Mouse (Mus musculus) liver, embryonic 15.5 days (tissue): ENCODE results near the gene Unc93a2. TPM values are rescaled to one million over a fixed set of nuclear protein-coding genes. Genes with fewer than 3 reads are reported as not detected.
"Not testable (repeated sequence)": the region's sequence is repeated elsewhere in the genome, so short reads cannot be mapped to it uniquely, and the experiment has no call there.

ENCODE experiments used
- ATAC-seq: fragments of 200-750 bp; cut with Nextera tagmentation; 2 replicates; pipeline ENCODE4 v1.8.0; 2017; ENCODE audit warnings: moderate number of reproducible peaks, mild to moderate bottlenecking, moderate library complexity; ENCODE audit not compliant: insufficient read depth
- H3K27ac ChIP-seq: fragments of 300-500 bp; sonication (generic); replicated peaks from 2 replicates; pipeline ENCODE4 v1.5.1; 2015; ENCODE audit warnings: mild to moderate bottlenecking, inconsistent platforms
- H3K27me3 ChIP-seq: fragments of 300-500 bp; sonication (generic); 2 replicates; pipeline ENCODE4 v1.6.1; 2015; ENCODE audit warnings: mild to moderate bottlenecking, inconsistent platforms
- H3K36me3 ChIP-seq: fragments of 300-500 bp; sonication (generic); replicated peaks from 2 replicates; pipeline ENCODE4 v1.6.1; 2015; ENCODE audit warnings: moderate library complexity, mild to moderate bottlenecking, inconsistent platforms
- H3K4me1 ChIP-seq: fragments of 300-500 bp; sonication (generic); replicated peaks from 2 replicates; pipeline ENCODE4 v1.6.1; 2015; ENCODE audit warnings: inconsistent platforms
- H3K4me2 ChIP-seq: fragments of 300-500 bp; sonication (generic); 2 replicates; pipeline ENCODE4 v1.6.1; 2015; ENCODE audit warnings: moderate library complexity, mild to moderate bottlenecking, inconsistent platforms
- H3K4me3 ChIP-seq: fragments of 300-500 bp; sonication (generic); replicated peaks from 2 replicates; pipeline ENCODE4 v1.5.1; 2015; ENCODE audit warnings: mild to moderate bottlenecking, inconsistent platforms
- H3K9ac ChIP-seq: fragments of 300-500 bp; sonication (generic); 2 replicates; pipeline ENCODE4 v1.6.1; 2015; ENCODE audit warnings: moderate library complexity, mild to moderate bottlenecking, inconsistent platforms
- H3K9me3 ChIP-seq: fragments of 300-500 bp; sonication (generic); replicated peaks from 2 replicates; pipeline ENCODE4 v1.6.1; 2016; ENCODE audit warnings: inconsistent platforms
- WGBS: fragments of 180-500 bp; shearing (Covaris S2); methylation state at CpG from one replicate; pipeline ENCODE4 v1.1.7; 2015; ENCODE audit warnings: mixed read lengths; ENCODE audit not compliant: insufficient replicate concordance; 5-methylcytosine and 5-hydroxymethylcytosine counted together
- polyA plus RNA-seq: library from polyadenylated mRNA; unstranded; fragments of >200 nt; fragmentation: Nextera tagmentation; extraction: Ambion mirVana; gene quantifications from 2 replicates; pipeline ENCODE4 v1.2.1, GENCODE M21; 2015

Gene Unc93a2
- polyA plus RNA-seq: 0.53 and 0.73 TPM in 2 replicates

DNA sequence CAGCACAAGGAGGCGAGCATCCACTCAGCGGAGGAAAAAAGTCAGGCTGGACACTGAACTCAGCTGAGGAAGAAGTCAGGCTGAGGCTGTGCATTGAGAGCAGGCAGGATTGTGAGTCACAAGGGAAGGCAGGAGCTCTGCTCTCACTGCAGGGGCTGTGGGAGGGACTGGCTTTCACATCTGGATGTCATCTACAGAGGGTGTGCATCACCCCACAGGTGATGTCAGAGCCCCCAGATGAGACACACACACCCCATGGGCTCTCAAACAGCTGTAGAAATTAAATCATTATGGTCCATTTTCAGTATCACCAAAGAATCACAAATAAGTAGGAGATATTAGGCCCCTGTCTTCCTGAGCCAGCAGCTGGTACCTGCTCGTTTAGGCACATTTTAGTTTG lies at the start of gene Unc93a2:
Unc93a2 (minus strand) TSS at position 101 of the 400 bp plus-strand sequence.
- not testable (repeated sequence) for H3K4me1 ChIP-seq, ATAC-seq, H3K4me3 ChIP-seq, H3K27ac ChIP-seq, H3K27me3 ChIP-seq, H3K9ac ChIP-seq, H3K36me3 ChIP-seq, H3K4me2 ChIP-seq, H3K9me3 ChIP-seq
- WGBS: 58% methylated on average over 3 of the region's 3 CpGs

DNA sequence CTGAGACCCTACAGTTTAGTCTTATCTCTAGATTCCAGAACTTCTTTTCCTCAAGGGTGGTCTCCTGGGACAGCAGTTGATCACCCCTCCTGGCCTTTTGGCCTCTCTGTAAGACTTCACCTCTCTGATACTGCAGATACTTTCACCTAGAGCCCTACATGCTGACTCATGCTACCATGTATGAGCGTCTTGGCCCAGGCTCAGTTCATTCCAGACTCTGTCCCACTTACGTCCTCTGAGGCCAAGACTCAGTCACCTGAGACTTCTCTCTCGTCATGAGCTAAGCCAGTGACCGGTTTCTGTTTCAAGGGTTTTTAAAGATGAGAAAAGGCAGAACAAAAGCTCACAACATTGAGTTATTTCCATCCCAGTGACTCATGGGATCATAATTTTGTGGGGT lies 48.9 kb upstream of the Unc93a2 start:
- 64% methylated on average over 4 of the region's 4 CpGs for WGBS
- not testable (repeated sequence) for H3K27me3 ChIP-seq, H3K9ac ChIP-seq, H3K4me3 ChIP-seq, H3K27ac ChIP-seq, H3K4me1 ChIP-seq, H3K36me3 ChIP-seq, H3K4me2 ChIP-seq, H3K9me3 ChIP-seq, ATAC-seq

DNA sequence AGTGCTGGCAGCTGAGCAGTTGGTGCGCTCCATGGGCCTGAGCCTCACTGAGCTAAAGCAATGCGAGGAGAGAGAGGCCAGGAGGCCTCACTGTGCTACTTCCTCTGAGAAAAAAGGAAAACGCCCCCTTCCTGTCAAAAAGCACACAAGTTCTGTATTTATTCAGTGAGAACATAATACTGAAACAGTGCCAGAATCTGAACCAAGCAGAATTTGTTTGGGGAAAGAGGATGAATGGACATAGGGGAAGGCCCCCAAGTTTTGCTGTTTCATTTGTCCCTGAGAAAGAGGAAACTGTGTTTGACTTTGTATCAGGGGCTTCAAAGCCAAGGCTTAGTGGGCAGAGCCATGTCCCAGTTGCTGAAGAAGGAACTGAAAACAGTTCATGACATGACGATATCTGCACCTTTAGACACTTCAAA lies 45.0 kb upstream of the Unc93a2 start:
- 24% methylated on average over 4 of the region's 4 CpGs for WGBS
- H3K9ac ChIP-seq, ATAC-seq: not testable (repeated sequence)

GRCm38 (mm10) chr17:7420191-7420973 lies 35.1 kb upstream of the Unc93a2 start:
- H3K4me1 ChIP-seq, H3K9me3 ChIP-seq, H3K27me3 ChIP-seq, ATAC-seq, H3K27ac ChIP-seq, H3K4me2 ChIP-seq, H3K9ac ChIP-seq, H3K4me3 ChIP-seq, H3K36me3 ChIP-seq: not testable (repeated sequence)
- WGBS: 25% methylated on average over 3 of the region's 3 CpGs

More for the DNA sequence above, 45.0 kb upstream of the Unc93a2 start:
- not testable (repeated sequence) for H3K27ac ChIP-seq, H3K4me2 ChIP-seq, H3K36me3 ChIP-seq, H3K4me1 ChIP-seq, H3K27me3 ChIP-seq, H3K4me3 ChIP-seq, H3K9me3 ChIP-seq

DNA sequence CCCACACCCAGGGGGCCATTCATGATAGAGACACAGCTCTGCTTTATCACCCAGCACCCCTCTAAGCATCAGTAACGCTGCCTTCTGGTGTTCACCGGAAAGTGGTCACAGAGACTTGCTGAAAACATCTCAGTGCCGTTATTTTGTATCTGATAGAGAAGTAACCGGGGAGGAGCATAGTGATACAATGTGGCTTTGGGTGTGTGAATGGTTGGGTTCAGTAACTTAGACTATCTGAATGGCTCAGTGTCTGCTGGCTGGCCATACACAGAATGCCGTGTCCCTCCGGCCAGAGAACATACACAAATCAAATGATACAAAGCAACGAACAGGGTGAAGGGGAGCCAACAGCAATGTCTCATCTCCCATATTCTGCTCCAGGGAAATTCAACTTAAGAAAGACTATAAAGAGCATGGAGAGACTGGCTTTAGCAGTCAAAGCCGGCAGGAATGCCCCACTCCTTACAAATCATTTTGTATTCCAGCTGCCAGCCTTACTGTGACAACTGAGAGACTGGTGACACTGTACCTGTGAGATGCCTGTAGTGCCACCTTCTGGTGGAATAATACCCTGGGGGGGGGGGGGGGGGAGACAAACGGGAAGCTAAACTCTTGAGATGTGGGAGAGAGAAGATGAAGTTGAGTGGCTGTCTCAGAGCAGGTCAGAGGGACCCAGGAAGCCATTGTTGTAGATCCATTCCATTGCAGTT lies 29.5 kb upstream of the Unc93a2 start:
- H3K27me3 ChIP-seq, H3K4me2 ChIP-seq, H3K9me3 ChIP-seq, H3K9ac ChIP-seq, ATAC-seq, H3K4me1 ChIP-seq, H3K27ac ChIP-seq, H3K36me3 ChIP-seq, H3K4me3 ChIP-seq: not testable (repeated sequence)
- 53% methylated on average over 9 of the region's 9 CpGs for WGBS

- not testable (repeated sequence) for H3K9ac ChIP-seq, H3K4me2 ChIP-seq, H3K36me3 ChIP-seq, H3K4me1 ChIP-seq, H3K4me3 ChIP-seq, H3K27ac ChIP-seq, H3K9me3 ChIP-seq, ATAC-seq, H3K27me3 ChIP-seq
- WGBS: 53% methylated on average over 8 of the region's 8 CpGs
These were observed 28.1 kb upstream of the Unc93a2 start for GRCm38 (mm10) chr17:7413336-7413735.

- 58% methylated on average over 6 of the region's 6 CpGs for WGBS
- H3K4me2 ChIP-seq, H3K9me3 ChIP-seq, H3K27me3 ChIP-seq, H3K27ac ChIP-seq, H3K4me3 ChIP-seq, H3K4me1 ChIP-seq, ATAC-seq, H3K9ac ChIP-seq, H3K36me3 ChIP-seq: not testable (repeated sequence)
These were observed 14.5 kb upstream of the Unc93a2 start for GRCm38 (mm10) chr17:7399770-7400169.

GRCm38 (mm10) chr17:7398198-7398847 lies 13.1 kb upstream of the Unc93a2 start:
- H3K4me2 ChIP-seq, H3K9ac ChIP-seq, H3K27ac ChIP-seq, H3K4me1 ChIP-seq, ATAC-seq, H3K36me3 ChIP-seq, H3K27me3 ChIP-seq, H3K4me3 ChIP-seq, H3K9me3 ChIP-seq: not testable (repeated sequence)
- 29% methylated on average over 6 of the region's 6 CpGs for WGBS

- H3K27me3 ChIP-seq, H3K4me1 ChIP-seq, H3K9me3 ChIP-seq, H3K9ac ChIP-seq, H3K4me2 ChIP-seq, H3K4me3 ChIP-seq, ATAC-seq, H3K36me3 ChIP-seq, H3K27ac ChIP-seq: not testable (repeated sequence)
- WGBS: 72% methylated on average over 13 of the region's 13 CpGs
These were observed 11.8 kb upstream of the Unc93a2 start for GRCm38 (mm10) chr17:7397079-7397478.

DNA sequence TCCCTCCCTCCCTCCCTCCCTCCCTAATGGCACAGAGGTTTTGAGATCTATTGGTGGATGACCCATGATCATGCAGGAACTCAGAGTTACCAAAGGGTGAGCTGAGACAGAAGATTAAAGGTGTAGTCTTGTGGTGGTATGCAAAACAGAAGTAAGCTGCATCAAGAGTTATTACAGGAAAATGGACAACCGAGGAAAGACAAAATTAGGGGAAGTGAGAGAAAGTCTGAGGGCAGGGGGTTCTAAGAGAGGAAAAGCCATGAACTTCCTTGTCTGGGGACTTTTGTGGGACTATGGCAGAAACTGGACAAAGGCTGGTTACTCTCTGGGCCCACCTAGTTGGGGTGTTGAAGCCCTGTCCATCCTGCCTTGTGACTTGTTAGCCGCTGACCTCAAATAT lies 11.0 kb upstream of the Unc93a2 start:
- not testable (repeated sequence) for H3K9ac ChIP-seq, H3K4me1 ChIP-seq, H3K9me3 ChIP-seq, H3K4me3 ChIP-seq, H3K27me3 ChIP-seq, H3K27ac ChIP-seq, H3K4me2 ChIP-seq, ATAC-seq, H3K36me3 ChIP-seq
- WGBS: no CpG with 5 or more reads among the region's 2 CpGs

DNA sequence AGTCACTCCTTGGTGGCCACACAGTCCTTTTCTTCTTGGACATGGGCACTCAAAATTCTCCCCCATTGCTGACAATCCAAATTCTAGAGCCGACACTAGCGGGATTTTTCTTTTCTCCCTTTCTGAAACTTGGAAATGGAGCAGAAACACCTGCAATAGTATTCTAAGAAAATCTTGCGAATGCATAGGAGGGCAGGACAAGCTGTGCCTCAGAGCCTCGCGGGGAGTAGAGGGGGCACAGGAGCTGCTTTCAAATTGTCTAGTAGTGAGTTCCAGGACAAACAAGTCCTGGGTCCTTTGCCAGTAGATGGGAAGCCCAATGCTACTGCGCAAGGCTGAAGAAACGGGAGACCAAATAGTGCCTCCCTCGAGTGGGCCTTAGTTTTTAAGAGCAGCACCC lies 10.4 kb upstream of the Unc93a2 start:
- H3K36me3 ChIP-seq, H3K9me3 ChIP-seq, H3K27ac ChIP-seq, H3K4me2 ChIP-seq, H3K9ac ChIP-seq, ATAC-seq, H3K27me3 ChIP-seq, H3K4me1 ChIP-seq, H3K4me3 ChIP-seq: not testable (repeated sequence)
- WGBS: 61% methylated on average over 8 of the region's 8 CpGs
